Mouse (Mus musculus): ENCODE measurements around the gene Upp2.

- no peak for TF ChIP-seq CTCF (IDR thresholded peaks at IDR 0.05; ENCODE audit: extremely low read depth, insufficient read length, insufficient replicate concordance, low read depth, low read length)
- no peak for TF ChIP-seq POLR2A (IDR thresholded peaks at IDR 0.05; ENCODE audit: low read depth, low read length)
Observed at GRCm38 (mm10) chr2:58544368-58544767, 22.7 kb upstream of the Upp2 start.

Data from small intestine, adult 2 months (tissue).